In genomic region chr2:32928235-32928946, GRCm38 (mm10) we compare ENCODE assay signal across 8 mouse cellular contexts. TPM values are rescaled to one million over a fixed set of nuclear protein-coding genes. Genes with fewer than 3 reads are reported as not detected.
DNase-seq lines count a peak whose midpoint lies in the region; ATAC-seq and TF ChIP-seq lines count a peak whose summit lies in the region.

No protein-coding gene starts in this region.

- no peak overlapping the region for H3K4me3 ChIP-seq in C2C12 (ENCODE audit: insufficient read depth, poor library complexity, severe bottlenecking)
- H3K4me3 ChIP-seq in bone marrow macrophage, adult 2 months (ENCODE audit: insufficient read depth, low read length): no peak overlapping the region
- H3K4me3 ChIP-seq in forebrain, embryonic 10.5 days: no peak overlapping the region
- no peak overlapping the region for H3K4me3 ChIP-seq in liver, embryonic 16.5 days (ENCODE audit: low read depth, low read length)
- no peak overlapping the region for H3K4me3 ChIP-seq in neural tube, embryonic 14.5 days (ENCODE audit: low read depth, low read length)

- H3K4me2 ChIP-seq in liver, embryonic 16.5 days (ENCODE audit: low read depth, low read length): no peak overlapping the region
- H3K4me2 ChIP-seq in neural tube, embryonic 14.5 days (ENCODE audit: low read depth, low read length): no peak overlapping the region

- peak; percentile 64 for DNase-seq in forebrain, embryonic 10.5 days (ENCODE audit: extremely low spot score, low spot score)
- peak; percentile 80 to 89 for DNase-seq in heart, postnatal 10 days
- peak; percentile 87 to 90 for DNase-seq in kidney, postnatal 4 days
- DNase-seq in thymus, postnatal 10 days (ENCODE audit: low spot score in 2 of 2): peak; percentile 60 to 76

- H3K27ac ChIP-seq in bone marrow macrophage, adult 2 months (ENCODE audit: insufficient read depth, low read depth, low read length): no peak overlapping the region
- 0 out of 2 replicates have a peak overlapping the region, but pooled peaks have one; percentile 6 for H3K27ac ChIP-seq in forebrain, embryonic 10.5 days
- H3K27ac ChIP-seq in liver, embryonic 16.5 days (ENCODE audit: low read length): peak overlapping the region; percentile 73
- no peak overlapping the region for H3K27ac ChIP-seq in neural tube, embryonic 14.5 days (ENCODE audit: low read depth, low read length)

- no peak overlapping the region for H3K9ac ChIP-seq in liver, embryonic 16.5 days (ENCODE audit: low read depth, low read length)
- no peak overlapping the region for H3K9ac ChIP-seq in neural tube, embryonic 14.5 days (replicated peaks; ENCODE audit: low read depth, low read length)

- no peaks in the 10 kb centered on the region for H3K27me3 ChIP-seq in C2C12 (ENCODE audit: control insufficient read depth, insufficient read depth, insufficient read length)
- no peaks in the 10 kb centered on the region for H3K27me3 ChIP-seq in forebrain, embryonic 10.5 days (ENCODE audit: poor library complexity, severe bottlenecking)
- no peaks in the 10 kb centered on the region for H3K27me3 ChIP-seq in liver, embryonic 16.5 days (ENCODE audit: control insufficient read depth, insufficient read depth, low read depth, low read length)
- no peaks in the 10 kb centered on the region for H3K27me3 ChIP-seq in neural tube, embryonic 14.5 days (ENCODE audit: control insufficient read depth, insufficient read depth, low read length)

- no peaks in the 10 kb centered on the region for H3K4me1 ChIP-seq in bone marrow macrophage, adult 2 months (ENCODE audit: control insufficient read depth, insufficient read depth, low read length)
- H3K4me1 ChIP-seq in forebrain, embryonic 10.5 days: peaks cover 8% of the 10 kb centered on the region
- peaks cover 7% of the 10 kb centered on the region for H3K4me1 ChIP-seq in liver, embryonic 16.5 days (ENCODE audit: control insufficient read depth, low read depth, low read length)
- no peaks in the 10 kb centered on the region for H3K4me1 ChIP-seq in neural tube, embryonic 14.5 days (ENCODE audit: control insufficient read depth, insufficient read depth, low read length)

- H3K79me2 ChIP-seq in C2C12 (ENCODE audit: control insufficient read depth, insufficient read depth): no peaks in the 10 kb centered on the region

- intact Hi-C loops in heart, postnatal 10 days (cut with DNase I): loop anchor here (1.0 to 5.0 kb wide), 3 partner anchors 64 to 151 kb away; partner anchors contain the start of genes Ptrh1 and Ttc16

- TF ChIP-seq CTCF in C2C12 (IDR thresholded peaks at IDR 0.05; ENCODE audit: control insufficient read depth, insufficient read depth, insufficient read length): peak; percentile 79
- peak; percentile 70 for TF ChIP-seq CTCF in bone marrow macrophage, adult 2 months (IDR thresholded peaks at IDR 0.05; ENCODE audit: low read depth, low read length)

- TF ChIP-seq POLR2A in bone marrow macrophage, adult 2 months (IDR thresholded peaks at IDR 0.05; ENCODE audit: borderline replicate concordance, low read depth, low read length): no peak

- peaks cover 32% of the 10 kb centered on the region for H3K36me3 ChIP-seq in C2C12 (ENCODE audit: control insufficient read depth, insufficient read depth)
- peaks cover 32% of the 10 kb centered on the region for H3K36me3 ChIP-seq in forebrain, embryonic 10.5 days (replicated peaks)
- H3K36me3 ChIP-seq in liver, embryonic 16.5 days (ENCODE audit: control insufficient read depth, insufficient read depth): no peaks in the 10 kb centered on the region
- H3K36me3 ChIP-seq in neural tube, embryonic 14.5 days (ENCODE audit: control insufficient read depth, insufficient read depth, low read length): peaks cover 11% of the 10 kb centered on the region

- H3K9me3 ChIP-seq in forebrain, embryonic 10.5 days: no peaks in the 10 kb centered on the region
- H3K9me3 ChIP-seq in liver, embryonic 16.5 days (replicated peaks; ENCODE audit: control insufficient read depth, low read length): no peaks in the 10 kb centered on the region
- no peaks in the 10 kb centered on the region for H3K9me3 ChIP-seq in neural tube, embryonic 14.5 days (ENCODE audit: control insufficient read depth, low read length)

- no peaks in the 10 kb centered on the region for H3K79me3 ChIP-seq in C2C12 (ENCODE audit: low read depth)

- WGBS in forebrain, embryonic 10.5 days: 31% methylated on average over 10 of the region's 10 CpGs
- 29% methylated on average over 10 of the region's 10 CpGs for WGBS in liver, embryonic 16.5 days (ENCODE audit: insufficient replicate concordance)
- 27% methylated on average over 10 of the region's 10 CpGs for WGBS in neural tube, embryonic 14.5 days

- H3ac ChIP-seq in C2C12 (ENCODE audit: control insufficient read depth, insufficient read length, low read depth): no peak overlapping the region

- ATAC-seq in liver, embryonic 16.5 days (ENCODE audit: low read depth): peak; percentile 63
- peak; percentile 72; the same call in 1 of the 2 replicates for ATAC-seq in neural tube, embryonic 14.5 days (ENCODE audit: low read depth)

TF ChIP-seq in C2C12, 6 proteins besides CTCF, POLR2A, EP300 and RAD21:
- no peak for TF ChIP-seq MYOG (IDR thresholded peaks at IDR 0.05; ENCODE audit: control insufficient read depth, extremely low read depth, insufficient read length)
- no peak for TF ChIP-seq FOSL1 (IDR thresholded peaks at IDR 0.05; ENCODE audit: insufficient read depth, low read length, poor library complexity, severe bottlenecking)
- no peak for TF ChIP-seq USF1 (IDR thresholded peaks at IDR 0.05; ENCODE audit: low read depth)
- TF ChIP-seq MYOD1 (IDR thresholded peaks at IDR 0.05; ENCODE audit: control insufficient read depth, insufficient read length, low read depth): no peak
- no peak for TF ChIP-seq MAX (IDR thresholded peaks at IDR 0.05)
- no peak for TF ChIP-seq CEBPB (IDR thresholded peaks at IDR 0.05; ENCODE audit: low read depth)

RNA-seq across cellular contexts. Expression of gene Rpl12, which starts 33.0 kb away (rescaled TPM):
- 3,677 TPM for polyA plus RNA-seq in C2C12 (2012; fragmentation: generic; extraction: Trizol)
- 17.4 and 23.3 TPM in 2 replicates for polyA plus RNA-seq in bone marrow macrophage, adult 2 months (2012; ENCODE audit: insufficient read depth, insufficient read length, missing spikeins)
- 192 and 197 TPM in 2 replicates for polyA plus RNA-seq in forebrain, embryonic 10.5 days (2016; fragmentation: Nextera tagmentation; extraction: Ambion mirVana)
- total RNA-seq in heart, postnatal 10 days (2021): 100 to 1,000 TPM in 1 of 2 experiments, 10 to 100 TPM in 1; 94.4 to 121 TPM
- 74.4 and 77.2 TPM in 2 replicates for polyA plus RNA-seq in liver, embryonic 16.5 days (2015; fragmentation: Nextera tagmentation; extraction: Ambion mirVana)
- polyA plus RNA-seq in neural tube, embryonic 14.5 days (2014; fragmentation: Nextera tagmentation; extraction: Ambion mirVana): 99.4 and 113 TPM in 2 replicates

RNA-seq across cellular contexts. Expression of gene Lrsam1, which starts 33.0 kb away (rescaled TPM):
- 10.3 TPM for polyA plus RNA-seq in C2C12 (2012; fragmentation: generic; extraction: Trizol)
- 12.0 and 13.2 TPM in 2 replicates for polyA plus RNA-seq in bone marrow macrophage, adult 2 months (2012; ENCODE audit: insufficient read depth, insufficient read length, missing spikeins)
- 6.6 and 8.0 TPM in 2 replicates for polyA plus RNA-seq in forebrain, embryonic 10.5 days (2016; fragmentation: Nextera tagmentation; extraction: Ambion mirVana)
- total RNA-seq in heart, postnatal 10 days (2021): 10 to 100 TPM; 10.7 to 16.2 TPM
- polyA plus RNA-seq in liver, embryonic 16.5 days (2015; fragmentation: Nextera tagmentation; extraction: Ambion mirVana): 1.9 and 2.2 TPM in 2 replicates
- polyA plus RNA-seq in neural tube, embryonic 14.5 days (2014; fragmentation: Nextera tagmentation; extraction: Ambion mirVana): 19.3 and 22.8 TPM in 2 replicates

RNA-seq across cellular contexts. Expression of gene Fam129b, which starts 52.5 kb away (rescaled TPM):
- 294 TPM for polyA plus RNA-seq in C2C12 (2012; fragmentation: generic; extraction: Trizol)
- 78.3 and 90.1 TPM in 2 replicates for polyA plus RNA-seq in bone marrow macrophage, adult 2 months (2012; ENCODE audit: insufficient read depth, insufficient read length, missing spikeins)
- 22.8 and 25.3 TPM in 2 replicates for polyA plus RNA-seq in forebrain, embryonic 10.5 days (2016; fragmentation: Nextera tagmentation; extraction: Ambion mirVana)
- 10 to 100 TPM; 40.4 to 46.2 TPM for total RNA-seq in heart, postnatal 10 days (2021)
- 9.4 and 11.9 TPM in 2 replicates for polyA plus RNA-seq in liver, embryonic 16.5 days (2015; fragmentation: Nextera tagmentation; extraction: Ambion mirVana)
- polyA plus RNA-seq in neural tube, embryonic 14.5 days (2014; fragmentation: Nextera tagmentation; extraction: Ambion mirVana): 11.8 and 18.3 TPM in 2 replicates

RNA-seq across cellular contexts. Expression of gene Slc2a8, which starts 53.5 kb away (rescaled TPM):
- polyA plus RNA-seq in C2C12 (2012; fragmentation: generic; extraction: Trizol): 4.3 TPM
- 20.7 and 23.4 TPM in 2 replicates for polyA plus RNA-seq in bone marrow macrophage, adult 2 months (2012; ENCODE audit: insufficient read depth, insufficient read length, missing spikeins)
- 14.2 and 14.8 TPM in 2 replicates for polyA plus RNA-seq in forebrain, embryonic 10.5 days (2016; fragmentation: Nextera tagmentation; extraction: Ambion mirVana)
- total RNA-seq in heart, postnatal 10 days (2021): 10 to 100 TPM; 17.3 to 17.9 TPM
- 7.8 and 8.8 TPM in 2 replicates for polyA plus RNA-seq in liver, embryonic 16.5 days (2015; fragmentation: Nextera tagmentation; extraction: Ambion mirVana)
- 17.6 and 21.2 TPM in 2 replicates for polyA plus RNA-seq in neural tube, embryonic 14.5 days (2014; fragmentation: Nextera tagmentation; extraction: Ambion mirVana)

Comparison
In these comparisons a context has a peak if more than half of its experiments do, and no peak if none do; other contexts are left out.
1. H3K27ac ChIP-seq: peak in forebrain, embryonic 10.5 days (single experiment) and liver, embryonic 16.5 days (single experiment); none in bone marrow macrophage, adult 2 months (single experiment) and neural tube, embryonic 14.5 days (single experiment).
2. RNA of gene Rpl12, which starts 33.0 kb away (polyA plus RNA-seq): 3,677 TPM in C2C12 (single experiment); 192 to 197 TPM in forebrain, embryonic 10.5 days, 99.4 to 113 TPM in neural tube, embryonic 14.5 days, 74.4 to 77.2 TPM in liver, embryonic 16.5 days and 17.4 to 23.3 TPM in bone marrow macrophage, adult 2 months; every median in the first group is over 10 times any median in the second.
3. Peak in every context shown above with its lines, with median percentiles within 50 percentile points of each other: DNase-seq.